Mouse (Mus musculus) lung, embryonic 16.5 days (tissue): ENCODE data around the gene Crygd. TPM values are rescaled to one million over a fixed set of nuclear protein-coding genes. Genes with fewer than 3 reads are reported as not detected.
A peak's percentile ranks its signal among the peaks of the same experiment; 100 is the strongest.

Source experiments
- ATAC-seq: fragments of 200-750 bp; cut with Nextera tagmentation; 2 replicates; pipeline ENCODE4 v1.8.0; 2017; ENCODE audit warnings: low read depth, mild to moderate bottlenecking, moderate library complexity
- H3K27ac ChIP-seq: fragments of 300-500 bp; sonication (generic); 2 replicates; pipeline ENCODE4 v1.5.1; 2014; ENCODE audit warnings: mild to moderate bottlenecking, control low read depth, low read length
- H3K27me3 ChIP-seq: fragments of 300-500 bp; sonication (generic); 2 replicates; pipeline ENCODE4 v1.6.1; 2014; ENCODE audit warnings: low read depth, low read length, mixed read lengths; ENCODE audit not compliant: control insufficient read depth, insufficient read depth
- H3K36me3 ChIP-seq: fragments of 300-500 bp; sonication (generic); 2 replicates; pipeline ENCODE4 v1.6.1; 2014; ENCODE audit warnings: low read length; ENCODE audit not compliant: control insufficient read depth, insufficient read depth
- H3K4me1 ChIP-seq: fragments of 300-500 bp; sonication (generic); replicated peaks from 2 replicates; pipeline ENCODE4 v1.6.1; 2014; ENCODE audit warnings: low read length, mixed read lengths; ENCODE audit not compliant: control insufficient read depth, insufficient read depth
- H3K4me2 ChIP-seq: fragments of 300-500 bp; sonication (generic); 2 replicates; pipeline ENCODE4 v1.6.1; 2014; ENCODE audit warnings: low read depth, low read length, control low read depth
- H3K4me3 ChIP-seq: fragments of 300-500 bp; sonication (generic); 2 replicates; pipeline ENCODE4 v1.5.1; 2014; ENCODE audit warnings: mild to moderate bottlenecking, low read length, control low read depth
- H3K9ac ChIP-seq: fragments of 300-500 bp; sonication (generic); 2 replicates; pipeline ENCODE4 v1.6.1; 2014; ENCODE audit warnings: low read length, control low read depth
- H3K9me3 ChIP-seq: fragments of 300-500 bp; sonication (generic); 2 replicates; pipeline ENCODE4 v1.6.1; 2016; ENCODE audit warnings: low read length; ENCODE audit not compliant: control insufficient read depth
- WGBS: fragments of 180-500 bp; shearing (Covaris S2); extraction: QIAGEN DNeasy Blood & Tissue Kit; methylation state at CpG from one replicate; pipeline ENCODE4 v1.1.7; 2014; 5-methylcytosine and 5-hydroxymethylcytosine counted together
- polyA plus RNA-seq: library from polyadenylated mRNA; unstranded; fragments of >200 nt; fragmentation: Nextera tagmentation; extraction: Ambion mirVana; gene quantifications from 2 replicates; pipeline ENCODE4 v1.2.1, GENCODE M21; 2015

Gene Crygd
- not detected in 2 replicates for polyA plus RNA-seq

DNA sequence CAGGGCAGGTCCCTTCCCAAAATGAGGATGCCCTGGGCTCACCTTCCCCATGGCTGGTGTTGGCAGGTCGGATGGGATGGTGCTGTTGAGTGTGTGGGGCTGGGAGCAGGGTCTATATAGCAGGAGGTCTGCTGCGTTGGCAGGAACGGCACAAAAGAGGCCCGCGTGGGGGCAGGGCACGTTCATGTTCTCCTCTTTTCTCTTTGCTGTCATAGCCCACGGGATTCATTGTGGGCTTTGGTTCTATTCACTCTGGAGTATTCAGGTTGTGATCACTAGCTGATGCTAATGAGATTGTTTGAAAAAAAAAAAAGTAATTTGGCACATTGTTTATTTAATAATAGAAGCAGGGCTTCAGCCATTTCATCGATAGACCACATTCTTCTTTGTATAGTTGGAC is at the start of gene Crygd:
Gene Crygd, minus strand, starts transcription at position 101 of the 400 bp plus-strand sequence.
- WGBS: 85% methylated on average over 8 of the region's 8 CpGs
- no peaks in the 10 kb centered on the region for H3K27me3 ChIP-seq
- H3K36me3 ChIP-seq: no peaks in the 10 kb centered on the region
- no peaks in the 10 kb centered on the region for H3K9me3 ChIP-seq
- H3K4me1 ChIP-seq: no peaks in the 10 kb centered on the region
- no peak within 1 kb of the TSS for H3K9ac ChIP-seq
- H3K4me2 ChIP-seq: no peak within 1 kb of the TSS
- no peak within 1 kb of the TSS for H3K4me3 ChIP-seq
- no peak for ATAC-seq
- no peak within 1 kb of the TSS for H3K27ac ChIP-seq

DNA sequence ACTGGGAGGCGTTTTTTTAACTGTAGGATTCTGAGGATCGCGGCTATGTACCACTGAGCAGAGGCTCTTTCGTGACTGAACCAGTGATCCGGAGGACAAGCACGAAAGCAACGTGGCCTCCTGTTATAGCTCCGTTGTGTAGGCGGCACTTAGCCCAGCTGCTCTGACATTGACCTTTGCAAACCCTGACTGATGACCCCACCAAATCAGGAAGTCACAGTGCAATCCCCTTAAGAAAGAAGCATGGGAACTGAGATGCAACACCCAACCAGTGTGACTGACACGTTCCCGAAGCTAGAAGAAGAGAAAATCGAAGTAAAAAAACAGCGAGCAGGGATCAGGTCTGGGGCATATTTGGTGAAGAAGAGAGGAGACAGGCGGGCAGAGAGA is 49.5 kb upstream of the Crygd start:
- peak overlapping the region; percentile 44 for H3K4me2 ChIP-seq
- H3K9ac ChIP-seq: no peak overlapping the region
- no peak for ATAC-seq
- no peaks in the 10 kb centered on the region for H3K9me3 ChIP-seq
- H3K36me3 ChIP-seq: no peaks in the 10 kb centered on the region
- 50% methylated on average over 14 of the region's 14 CpGs for WGBS
- H3K27ac ChIP-seq: no peak overlapping the region
- no peaks in the 10 kb centered on the region for H3K27me3 ChIP-seq
- no peaks in the 10 kb centered on the region for H3K4me1 ChIP-seq
- peak overlapping the region; percentile 23; the same call in 1 of the 2 replicates for H3K4me3 ChIP-seq

DNA sequence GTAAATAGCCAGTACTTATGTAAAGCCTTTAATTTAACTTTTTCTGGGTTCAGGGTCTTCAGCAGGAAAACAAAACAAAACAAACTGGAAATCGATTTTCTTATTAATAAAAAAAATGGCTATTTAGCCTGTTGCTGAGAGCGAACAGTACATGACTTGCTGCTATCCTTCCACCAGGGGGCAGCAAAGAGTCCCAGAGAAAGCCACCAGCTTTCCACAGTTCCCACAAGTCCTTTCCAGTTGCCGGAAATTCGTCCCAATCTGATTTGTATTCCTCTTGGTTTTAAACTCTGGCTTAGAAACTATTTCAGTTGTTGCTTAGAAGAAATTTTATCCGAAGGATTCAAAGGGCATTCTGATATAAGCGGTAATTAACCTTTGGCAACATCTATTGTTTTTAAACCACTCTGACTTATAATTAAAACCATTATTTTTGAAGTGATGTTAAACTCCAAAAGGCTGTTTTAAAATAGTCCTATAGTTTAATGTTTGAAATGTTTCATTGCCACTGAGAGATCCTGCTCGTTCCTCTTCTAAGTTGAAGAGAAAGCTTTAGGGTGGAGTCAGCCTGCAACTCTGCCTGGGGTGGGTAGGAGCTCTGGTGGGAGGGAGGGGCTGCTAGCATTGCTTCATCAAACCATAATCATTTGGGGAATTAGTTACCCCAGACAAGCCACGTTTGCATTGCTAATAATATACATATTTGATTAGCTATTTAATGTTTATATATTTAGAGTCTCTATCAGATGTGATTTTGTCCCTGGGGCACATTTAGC is 49.0 kb upstream of the Crygd start:
- ATAC-seq: peak; percentile 90; the same call in 1 of the 2 replicates
- WGBS: 8% methylated on average over 8 of the region's 8 CpGs
- H3K27me3 ChIP-seq: no peaks in the 10 kb centered on the region
- H3K4me3 ChIP-seq: peak overlapping the region; percentile 23; the same call in 1 of the 2 replicates
- no peak overlapping the region for H3K27ac ChIP-seq
- no peaks in the 10 kb centered on the region for H3K4me1 ChIP-seq
- H3K9ac ChIP-seq: no peak overlapping the region
- no peaks in the 10 kb centered on the region for H3K36me3 ChIP-seq
- H3K9me3 ChIP-seq: no peaks in the 10 kb centered on the region
- peak overlapping the region; percentile 44 for H3K4me2 ChIP-seq

DNA sequence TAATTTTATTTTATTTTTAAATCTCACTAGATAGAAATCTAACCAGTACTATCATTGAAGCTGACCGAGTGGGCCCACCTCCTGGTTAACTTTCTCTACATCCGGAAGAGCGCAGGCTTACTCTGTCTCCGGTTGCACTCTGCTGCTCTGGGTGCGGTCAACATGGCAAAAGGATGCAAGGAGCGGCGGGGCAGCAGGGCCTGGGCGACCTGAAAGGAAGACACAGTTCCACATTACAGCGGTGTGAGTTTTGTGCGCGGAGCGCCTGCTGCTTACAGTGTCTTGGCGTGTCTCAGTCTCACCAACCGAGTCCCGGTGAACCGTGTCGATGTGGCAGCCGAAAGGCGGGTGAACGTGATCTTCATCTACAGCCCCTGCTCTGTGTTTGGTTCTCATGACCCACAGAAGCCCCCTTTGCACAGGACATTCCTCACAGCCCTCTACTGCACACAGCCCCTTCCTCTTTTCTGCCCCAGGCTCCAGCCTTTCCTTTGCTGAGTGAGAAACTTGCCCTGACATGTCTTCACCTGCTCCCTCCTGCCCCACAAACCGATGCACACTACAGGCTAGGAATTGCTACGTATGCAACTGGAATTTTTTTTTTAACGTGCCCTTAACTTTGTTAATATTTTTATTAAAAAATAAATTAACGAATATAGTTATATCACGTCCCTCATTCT is 46.6 kb upstream of the Crygd start:
- Histone ChIP-seq H3K27me3 (no peaks in the 10 kb centered on the region), H3K4me3 (no peak overlapping the region), H3K27ac (no peak overlapping the region), H3K9me3 (no peaks in the 10 kb centered on the region), H3K9ac (no peak overlapping the region), H3K4me2 (no peak overlapping the region), H3K36me3 (no peaks in the 10 kb centered on the region), H3K4me1 (no peaks in the 10 kb centered on the region)
- ATAC-seq: no peak
- 70% methylated on average over 25 of the region's 25 CpGs for WGBS

DNA sequence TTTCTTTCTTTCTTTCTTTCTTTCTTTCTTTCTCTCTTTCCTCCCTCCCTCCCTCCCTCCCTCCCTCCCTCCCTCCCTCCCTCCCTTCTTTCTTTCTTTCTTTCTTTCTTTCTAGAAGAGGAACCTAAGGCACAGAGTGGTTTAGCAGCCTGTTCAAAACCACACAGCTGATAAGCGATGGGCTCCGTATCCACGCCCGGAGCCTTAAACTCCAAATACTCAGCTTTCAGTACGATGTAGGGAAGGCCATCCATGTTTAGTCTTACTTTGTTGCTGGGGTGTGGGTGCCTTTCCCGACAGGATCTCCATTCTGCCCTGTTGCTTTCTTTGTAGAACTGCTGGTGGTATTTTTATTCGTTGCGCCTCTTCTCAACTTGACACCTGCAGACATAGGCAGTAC is 45.9 kb upstream of the Crygd start:
- no peak overlapping the region for H3K27ac ChIP-seq
- H3K9ac ChIP-seq: no peak overlapping the region
- H3K27me3 ChIP-seq: no peaks in the 10 kb centered on the region
- no peaks in the 10 kb centered on the region for H3K4me1 ChIP-seq
- H3K9me3 ChIP-seq: no peaks in the 10 kb centered on the region
- no peak overlapping the region for H3K4me3 ChIP-seq
- ATAC-seq: no peak
- H3K36me3 ChIP-seq: no peaks in the 10 kb centered on the region
- 86% methylated on average over 8 of the region's 8 CpGs for WGBS
- H3K4me2 ChIP-seq: no peak overlapping the region

DNA sequence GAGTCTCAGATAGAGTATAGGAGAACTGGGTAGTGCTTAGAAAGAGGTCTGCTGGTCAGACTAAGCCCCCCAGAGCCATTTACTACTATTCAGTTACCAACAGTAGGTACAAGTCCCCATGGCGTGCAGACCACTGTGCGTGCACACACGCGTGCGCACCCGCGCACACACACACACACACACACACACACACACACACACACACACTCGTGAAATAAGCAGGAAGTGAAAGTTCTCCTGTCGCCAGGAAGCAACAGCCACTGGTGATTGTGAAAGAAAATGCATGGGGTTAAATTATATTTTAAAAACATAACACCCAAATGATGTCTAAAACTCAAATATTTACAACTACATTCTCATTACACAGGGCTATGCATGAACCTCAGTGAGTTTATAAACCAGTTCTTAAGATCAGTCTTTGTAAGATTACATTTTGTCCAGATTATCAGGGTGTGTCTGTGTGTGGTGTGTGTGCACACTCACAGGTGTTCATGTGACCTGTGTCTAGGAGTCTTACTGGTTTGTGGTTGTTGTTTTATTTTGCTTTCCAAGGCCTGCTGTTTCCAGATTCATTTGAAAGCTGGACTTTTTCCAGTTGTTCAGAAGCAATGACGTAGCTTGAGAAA is 44.5 kb upstream of the Crygd start:
- no peak overlapping the region for H3K9ac ChIP-seq
- no peak overlapping the region for H3K4me3 ChIP-seq
- no peak overlapping the region for H3K27ac ChIP-seq
- 86% methylated on average over 10 of the region's 10 CpGs for WGBS
- no peaks in the 10 kb centered on the region for H3K36me3 ChIP-seq
- H3K4me1 ChIP-seq: no peaks in the 10 kb centered on the region
- no peak for ATAC-seq
- H3K27me3 ChIP-seq: no peaks in the 10 kb centered on the region
- H3K4me2 ChIP-seq: no peak overlapping the region
- H3K9me3 ChIP-seq: no peaks in the 10 kb centered on the region

DNA sequence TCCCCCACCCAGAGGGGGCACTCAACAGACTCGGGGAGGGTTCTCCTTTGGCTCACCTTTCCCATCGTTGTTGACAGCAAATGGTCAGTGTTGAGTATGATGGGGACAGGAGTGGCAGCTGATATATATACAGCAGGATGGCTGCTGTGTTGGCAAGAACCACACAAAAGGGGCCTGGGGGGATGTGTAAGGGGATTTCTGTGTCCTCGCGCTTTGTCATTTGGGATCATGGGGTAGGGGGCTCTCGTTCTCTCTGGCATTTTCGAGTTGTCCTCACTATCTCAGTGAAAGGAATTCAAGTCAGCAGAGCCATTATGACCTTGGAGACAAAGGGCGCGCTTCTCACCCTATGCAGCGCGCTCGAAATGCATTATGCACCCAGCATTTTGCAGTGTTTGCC is 40.0 kb upstream of the Crygd start, which contains the start of gene Cryga:
Gene Cryga, minus strand, starts transcription at position 101 of the 400 bp plus-strand sequence.
- ATAC-seq: no peak

DNA sequence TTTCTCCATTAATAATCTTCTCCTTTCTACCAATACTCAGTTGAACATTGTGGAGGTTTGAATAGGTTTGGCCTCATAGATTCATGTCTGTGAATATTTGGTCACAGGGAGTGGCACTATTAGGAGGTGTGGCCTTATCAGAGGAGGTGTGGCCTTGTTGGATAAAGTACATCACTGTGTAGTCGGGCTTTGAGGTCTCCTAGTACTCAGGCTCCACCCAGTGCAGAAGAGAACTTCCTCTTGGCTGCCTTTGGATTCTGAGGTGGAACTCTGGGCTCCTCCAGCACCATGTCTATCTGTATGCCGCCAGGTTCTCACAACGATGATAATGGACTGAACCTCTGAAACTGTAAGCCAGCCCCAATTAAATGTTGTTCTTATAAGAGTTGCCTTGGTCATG is 33.7 kb upstream of the Crygd start:
- H3K27me3 ChIP-seq: no peaks in the 10 kb centered on the region
- no peak overlapping the region for H3K4me2 ChIP-seq
- H3K4me3 ChIP-seq: no peak overlapping the region
- H3K9ac ChIP-seq: no peak overlapping the region
- 82% methylated on average over 3 of the region's 3 CpGs for WGBS
- no peaks in the 10 kb centered on the region for H3K9me3 ChIP-seq
- no peaks in the 10 kb centered on the region for H3K4me1 ChIP-seq
- no peak for ATAC-seq
- no peak overlapping the region for H3K27ac ChIP-seq
- no peaks in the 10 kb centered on the region for H3K36me3 ChIP-seq

More for the DNA sequence above, 40.0 kb upstream of the Crygd start, which contains the start of gene Cryga:
- H3K9me3 ChIP-seq: no peaks in the 10 kb centered on the region
- H3K27ac ChIP-seq: no peak within 1 kb of the TSS
- H3K9ac ChIP-seq: no peak within 1 kb of the TSS
- H3K27me3 ChIP-seq: no peaks in the 10 kb centered on the region
- 86% methylated on average over 11 of the region's 11 CpGs for WGBS
- no peaks in the 10 kb centered on the region for H3K4me1 ChIP-seq
- H3K4me2 ChIP-seq: no peak within 1 kb of the TSS
- no peaks in the 10 kb centered on the region for H3K36me3 ChIP-seq
- H3K4me3 ChIP-seq: no peak within 1 kb of the TSS

DNA sequence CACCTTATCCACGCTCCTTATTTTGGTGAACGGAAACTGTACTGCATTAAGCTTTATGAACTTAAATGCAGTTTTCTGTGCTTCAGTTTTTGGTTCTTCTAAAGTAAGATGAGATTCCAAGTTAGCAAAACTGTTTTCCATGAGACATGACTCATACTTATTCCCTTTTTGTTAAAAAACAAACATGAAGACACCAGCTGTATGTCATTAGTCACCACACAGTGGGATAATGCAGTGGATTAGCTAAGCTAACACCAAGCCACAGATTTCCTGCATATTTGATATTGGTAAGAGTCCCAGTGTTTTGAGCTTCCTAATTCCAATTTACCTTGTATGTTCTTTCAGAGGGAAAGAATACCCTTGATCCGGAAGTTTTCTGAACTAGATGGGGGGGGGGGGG is 28.3 kb upstream of the Crygd start:
- no peak overlapping the region for H3K9ac ChIP-seq

More for the DNA sequence above, 28.3 kb upstream of the Crygd start:
- Histone ChIP-seq H3K4me1 (no peaks in the 10 kb centered on the region), H3K4me3 (no peak overlapping the region), H3K4me2 (no peak overlapping the region), H3K27me3 (no peaks in the 10 kb centered on the region), H3K36me3 (no peaks in the 10 kb centered on the region), H3K27ac (no peak overlapping the region), H3K9me3 (no peaks in the 10 kb centered on the region)
- ATAC-seq: no peak
- WGBS: 90% methylated on average over 3 of the region's 3 CpGs
